Mouse (Mus musculus): Measurements from ENCODE around the gene Fam50a. TPM values are rescaled to one million over a fixed set of nuclear protein-coding genes. Genes with fewer than 3 reads are reported as not detected.
A peak's percentile ranks its signal among the peaks of the same experiment; 100 is the strongest.
"Not testable (repeated sequence)": the region's sequence is repeated elsewhere in the genome, so short reads cannot be mapped to it uniquely, and the experiment has no call there.

Gene Fam50a
- total and polyA plus RNA-seq, 2 experiments from 2014 or later = 9.4 to 57.2 TPM

DNA sequence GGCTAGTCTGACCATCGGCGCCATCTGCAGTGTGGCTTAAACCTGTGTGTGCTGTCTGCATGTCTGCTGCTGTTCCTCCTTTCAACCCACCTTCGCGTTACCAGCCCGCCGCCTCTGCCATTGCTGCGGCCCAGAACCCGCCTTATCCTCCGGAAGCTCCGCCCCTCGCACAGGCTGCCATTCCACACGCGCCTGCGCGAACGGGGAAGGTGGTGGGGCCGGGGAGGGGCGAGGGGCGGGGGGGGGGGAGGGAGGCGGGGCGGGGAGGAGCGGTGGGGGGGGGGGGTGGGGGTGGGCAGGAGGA is 40.6 kb downstream of the Fam50a start, which contains the start of gene Lage3:
Gene Lage3 (minus strand): TSS at position 152 of the 304 bp plus-strand sequence.
- H3K27me3 ChIP-seq (ENCODE audit: insufficient read depth, low read length) = no peaks in the 10 kb centered on the region
- 46% methylated on average over 13 of the region's 22 CpGs for WGBS

GRCm38 (mm10) chrX:74357069-74357468 is 44.2 kb downstream of the Fam50a start:
- not testable (repeated sequence) for H3K27me3 ChIP-seq (ENCODE audit: insufficient read depth, low read length); DNase-seq (ENCODE audit: low spot score)

More for the DNA sequence above, 40.6 kb downstream of the Fam50a start, which contains the start of gene Lage3:
- peak; percentile 86 for DNase-seq (ENCODE audit: low spot score)
- H3K4me1 ChIP-seq (ENCODE audit: insufficient read depth, low read length) = no peaks in the 10 kb centered on the region
- peak; percentile 92 for ATAC-seq (ENCODE audit: low FRiP score)
- H3K27ac ChIP-seq (ENCODE audit: low read depth, low read length) = peak within 1 kb of the TSS; percentile 63
- peak within 1 kb of the TSS; percentile 56 for H3K9ac ChIP-seq (replicated peaks; ENCODE audit: low read length, poor library complexity, severe bottlenecking)
- peak within 1 kb of the TSS; percentile 37 for H3K4me3 ChIP-seq (ENCODE audit: low read depth, low read length)
- H3K4me2 ChIP-seq (ENCODE audit: low read depth, low read length, poor library complexity, severe bottlenecking) = peak within 1 kb of the TSS; percentile 52
- H3K36me3 ChIP-seq (ENCODE audit: insufficient read depth, low read length) = no peaks in the 10 kb centered on the region
- H3K9me3 ChIP-seq (ENCODE audit: low read length) = no peaks in the 10 kb centered on the region
- no peak for TF ChIP-seq CTCF (IDR thresholded peaks at IDR 0.05)

DNA sequence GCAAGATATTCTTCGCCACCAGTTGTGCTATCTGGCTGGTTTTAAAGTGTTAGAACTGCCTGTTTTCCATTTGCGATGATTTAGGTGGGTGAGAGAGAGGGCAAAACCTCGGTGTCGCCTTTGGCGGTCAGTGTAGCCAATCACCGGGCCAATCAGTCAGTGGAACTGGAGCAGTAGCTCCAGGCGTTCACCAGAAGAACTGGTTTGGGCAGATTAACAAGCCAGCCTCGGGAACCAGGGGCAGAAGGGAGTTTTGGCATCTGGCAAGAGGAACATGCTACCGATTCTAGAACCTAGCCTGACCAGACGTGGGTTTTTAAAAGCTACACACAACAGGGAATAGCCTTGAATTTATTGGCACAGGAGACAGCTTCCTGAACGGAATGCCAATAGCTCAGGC is 46.3 kb downstream of the Fam50a start:
- no peaks in the 10 kb centered on the region for H3K9me3 ChIP-seq (ENCODE audit: low read length)
- no peaks in the 10 kb centered on the region for H3K27me3 ChIP-seq (ENCODE audit: insufficient read depth, low read length)
- no peak for DNase-seq (ENCODE audit: low spot score)
- no peaks in the 10 kb centered on the region for H3K36me3 ChIP-seq (ENCODE audit: insufficient read depth, low read length)
- no peaks in the 10 kb centered on the region for H3K4me1 ChIP-seq (ENCODE audit: insufficient read depth, low read length)
- WGBS = 59% methylated on average over 11 of the region's 11 CpGs
- TF ChIP-seq CTCF (IDR thresholded peaks at IDR 0.05) = no peak
- ATAC-seq (ENCODE audit: low FRiP score) = no peak
- no peak overlapping the region for H3K4me2 ChIP-seq (ENCODE audit: low read depth, low read length, poor library complexity, severe bottlenecking)
- no peak overlapping the region for H3K27ac ChIP-seq (ENCODE audit: low read depth, low read length)
- no peak overlapping the region for H3K9ac ChIP-seq (replicated peaks; ENCODE audit: low read length, poor library complexity, severe bottlenecking)
- H3K4me3 ChIP-seq (ENCODE audit: low read depth, low read length) = no peak overlapping the region

More at GRCm38 (mm10) chrX:74357069-74357468, 44.2 kb downstream of the Fam50a start:
- 100% methylated on average over 2 of the region's 3 CpGs for WGBS
- not testable (repeated sequence) for H3K4me2 ChIP-seq (ENCODE audit: low read depth, low read length, poor library complexity, severe bottlenecking); H3K27ac ChIP-seq (ENCODE audit: low read depth, low read length); ATAC-seq (ENCODE audit: low FRiP score); H3K36me3 ChIP-seq (ENCODE audit: insufficient read depth, low read length); H3K9me3 ChIP-seq (ENCODE audit: low read length); H3K4me1 ChIP-seq (ENCODE audit: insufficient read depth, low read length); H3K4me3 ChIP-seq (ENCODE audit: low read depth, low read length); H3K9ac ChIP-seq (replicated peaks; ENCODE audit: low read length, poor library complexity, severe bottlenecking)

GRCm38 (mm10) chrX:74367512-74367911 is 54.7 kb downstream of the Fam50a start:
- Histone ChIP-seq H3K27me3 (ENCODE audit: insufficient read depth, low read length) (no peaks in the 10 kb centered on the region), H3K4me3 (ENCODE audit: low read depth, low read length) (peak overlapping the region; percentile 51)

DNA sequence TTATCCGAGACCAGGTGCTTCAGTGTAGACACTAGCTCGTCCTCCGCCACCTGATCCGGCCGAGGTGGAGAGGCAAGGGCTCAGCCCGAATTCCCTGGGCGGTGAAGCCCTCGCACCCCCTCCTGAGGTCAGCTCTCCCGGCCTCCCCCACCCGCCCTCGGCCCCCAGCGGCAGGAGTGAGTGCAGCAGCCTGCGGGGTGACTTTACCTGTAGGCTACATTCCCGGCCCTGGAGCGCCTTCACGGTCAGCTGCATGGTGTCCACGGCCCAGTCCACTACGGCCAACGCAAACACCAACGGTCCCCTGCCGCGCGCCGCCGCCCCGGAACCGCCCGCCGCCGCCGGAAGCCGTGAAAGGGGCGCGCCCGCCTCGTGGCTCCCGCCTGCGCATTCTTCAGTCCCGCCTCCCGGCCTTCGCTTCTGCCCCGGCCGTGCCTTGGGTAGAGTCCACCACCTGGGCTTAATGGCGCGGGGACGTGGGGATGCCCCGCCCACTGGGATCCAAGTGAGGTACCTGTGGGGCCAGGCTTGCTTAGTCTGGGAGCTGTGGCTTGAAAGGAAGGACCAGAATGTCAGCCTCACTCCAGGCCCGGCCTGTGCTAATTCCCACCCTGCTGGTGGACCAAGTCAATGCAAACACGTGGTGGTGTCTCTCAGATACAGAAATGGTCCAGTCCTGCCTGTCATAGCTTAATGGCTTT is 55.5 kb downstream of the Fam50a start:
- TF ChIP-seq CTCF (IDR thresholded peaks at IDR 0.05) = peak; percentile 53
- Histone ChIP-seq H3K27ac (ENCODE audit: low read depth, low read length) (peak overlapping the region; percentile 83), H3K9me3 (ENCODE audit: low read length) (no peaks in the 10 kb centered on the region), H3K4me3 (ENCODE audit: low read depth, low read length) (peak overlapping the region; percentile 51), H3K4me1 (ENCODE audit: insufficient read depth, low read length) (peaks cover 5% of the 10 kb centered on the region; the same call in 1 of the 2 replicates), H3K27me3 (ENCODE audit: insufficient read depth, low read length) (no peaks in the 10 kb centered on the region), H3K9ac (replicated peaks; ENCODE audit: low read length, poor library complexity, severe bottlenecking) (peak overlapping the region; percentile 74), H3K4me2 (ENCODE audit: low read depth, low read length, poor library complexity, severe bottlenecking) (peak overlapping the region; percentile 55), H3K36me3 (ENCODE audit: insufficient read depth, low read length) (no peaks in the 10 kb centered on the region)
- ATAC-seq (ENCODE audit: low FRiP score) (peak; percentile 81), DNase-seq (ENCODE audit: low spot score) (peak; percentile 62)
- 22% methylated on average over 47 of the region's 49 CpGs for WGBS

More at GRCm38 (mm10) chrX:74367512-74367911, 54.7 kb downstream of the Fam50a start:
- Histone ChIP-seq H3K27ac (ENCODE audit: low read depth, low read length) (peak overlapping the region; percentile 83), H3K36me3 (ENCODE audit: insufficient read depth, low read length) (no peaks in the 10 kb centered on the region), H3K9me3 (ENCODE audit: low read length) (no peaks in the 10 kb centered on the region), H3K9ac (replicated peaks; ENCODE audit: low read length, poor library complexity, severe bottlenecking) (peak overlapping the region; percentile 74; the same call in 1 of the 2 replicates), H3K4me2 (ENCODE audit: low read depth, low read length, poor library complexity, severe bottlenecking) (peak overlapping the region; percentile 55), H3K4me1 (ENCODE audit: insufficient read depth, low read length) (peaks cover 5% of the 10 kb centered on the region; the same call in 1 of the 2 replicates)
- no peak for TF ChIP-seq CTCF (IDR thresholded peaks at IDR 0.05)
- no peak for ATAC-seq (ENCODE audit: low FRiP score)
- 70% methylated on average over 10 of the region's 10 CpGs for WGBS
- no peak for DNase-seq (ENCODE audit: low spot score)

Small RNAs within 50 kb of the gene (microRNA-seq; reads per million reads assigned to microRNA genes)
- gene Mir7091 (ENCODE audit: borderline number of aligned reads) (not detected), gene Mir7092 (ENCODE audit: borderline number of aligned reads) (not detected)

Other genes with a start within 250 kb of the Fam50a start
- not detected in 2 replicates for gene Opn1mw, start 185.6 kb upstream of the Fam50a start, total RNA-seq (2014; rRNA removed)
- not detected in 2 replicates for gene Opn1mw, start 185.6 kb upstream of the Fam50a start, polyA plus RNA-seq (2015; fragmentation: Nextera tagmentation; extraction: Ambion mirVana)
- 84.7 and 100 TPM in 2 replicates for gene Mecp2, start 177.7 kb upstream of the Fam50a start, total RNA-seq (2014; rRNA removed)
- gene Mecp2, start 177.7 kb upstream of the Fam50a start, polyA plus RNA-seq (2015; fragmentation: Nextera tagmentation; extraction: Ambion mirVana) = 10.6 and 12.3 TPM in 2 replicates
- gene Tex28, start 145.2 kb upstream of the Fam50a start, total RNA-seq (2014; rRNA removed) = not detected in 2 replicates
- gene Tex28, start 145.2 kb upstream of the Fam50a start, polyA plus RNA-seq (2015; fragmentation: Nextera tagmentation; extraction: Ambion mirVana) = not detected in 2 replicates
- gene Tktl1, start 135.8 kb upstream of the Fam50a start, total RNA-seq (2014; rRNA removed) = not detected in 2 replicates
- 0.06 TPM in 1 of 2 replicates, not detected in the other for gene Tktl1, start 135.8 kb upstream of the Fam50a start, polyA plus RNA-seq (2015; fragmentation: Nextera tagmentation; extraction: Ambion mirVana)
- gene Flna, start 63.2 kb upstream of the Fam50a start, total RNA-seq (2014; rRNA removed) = 219 and 282 TPM in 2 replicates
- 52.8 and 54.8 TPM in 2 replicates for gene Flna, start 63.2 kb upstream of the Fam50a start, polyA plus RNA-seq (2015; fragmentation: Nextera tagmentation; extraction: Ambion mirVana)
- 58.0 and 70.0 TPM in 2 replicates for gene Emd, start 58.3 kb upstream of the Fam50a start, total RNA-seq (2014; rRNA removed)
- gene Emd, start 58.3 kb upstream of the Fam50a start, polyA plus RNA-seq (2015; fragmentation: Nextera tagmentation; extraction: Ambion mirVana) = 16.3 and 18.2 TPM in 2 replicates
- gene Rpl10, start 42.2 kb upstream of the Fam50a start, total RNA-seq (2014; rRNA removed) = 2,035 and 2,080 TPM in 2 replicates
- 390 and 408 TPM in 2 replicates for gene Rpl10, start 42.2 kb upstream of the Fam50a start, polyA plus RNA-seq (2015; fragmentation: Nextera tagmentation; extraction: Ambion mirVana)
- 44.4 and 49.2 TPM in 2 replicates for gene Taz, start 31.1 kb upstream of the Fam50a start, total RNA-seq (2014; rRNA removed)
- 65.9 and 69.8 TPM in 2 replicates for gene Taz, start 31.1 kb upstream of the Fam50a start, polyA plus RNA-seq (2015; fragmentation: Nextera tagmentation; extraction: Ambion mirVana)
- 3.8 and 7.5 TPM in 2 replicates for gene Dnase1l1, start 30.7 kb upstream of the Fam50a start, total RNA-seq (2014; rRNA removed)
- gene Dnase1l1, start 30.7 kb upstream of the Fam50a start, polyA plus RNA-seq (2015; fragmentation: Nextera tagmentation; extraction: Ambion mirVana) = 3.0 and 3.3 TPM in 2 replicates
- gene Atp6ap1, start 15.9 kb upstream of the Fam50a start, total RNA-seq (2014; rRNA removed) = 307 and 359 TPM in 2 replicates
- gene Atp6ap1, start 15.9 kb upstream of the Fam50a start, polyA plus RNA-seq (2015; fragmentation: Nextera tagmentation; extraction: Ambion mirVana) = 371 and 388 TPM in 2 replicates
- 344 and 530 TPM in 2 replicates for gene Gdi1, start 8.0 kb upstream of the Fam50a start, total RNA-seq (2014; rRNA removed)
- 951 and 960 TPM in 2 replicates for gene Gdi1, start 8.0 kb upstream of the Fam50a start, polyA plus RNA-seq (2015; fragmentation: Nextera tagmentation; extraction: Ambion mirVana)
- 144 and 167 TPM in 2 replicates for gene Plxna3, start 16.0 kb downstream of the Fam50a start, total RNA-seq (2014; rRNA removed)
- gene Plxna3, start 16.0 kb downstream of the Fam50a start, polyA plus RNA-seq (2015; fragmentation: Nextera tagmentation; extraction: Ambion mirVana) = 28.6 and 28.9 TPM in 2 replicates
- 40.2 and 67.1 TPM in 2 replicates for gene Lage3, start 40.6 kb downstream of the Fam50a start, total RNA-seq (2014; rRNA removed)
- 62.0 and 65.8 TPM in 2 replicates for gene Lage3, start 40.6 kb downstream of the Fam50a start, polyA plus RNA-seq (2015; fragmentation: Nextera tagmentation; extraction: Ambion mirVana)
- gene Ubl4a, start 60.2 kb downstream of the Fam50a start, total RNA-seq (2014; rRNA removed) = 46.3 and 53.6 TPM in 2 replicates
- 67.1 and 75.0 TPM in 2 replicates for gene Ubl4a, start 60.2 kb downstream of the Fam50a start, polyA plus RNA-seq (2015; fragmentation: Nextera tagmentation; extraction: Ambion mirVana)
- 6.2 and 9.4 TPM in 2 replicates for gene Slc10a3, start 60.3 kb downstream of the Fam50a start, total RNA-seq (2014; rRNA removed)
- 6.1 and 6.9 TPM in 2 replicates for gene Slc10a3, start 60.3 kb downstream of the Fam50a start, polyA plus RNA-seq (2015; fragmentation: Nextera tagmentation; extraction: Ambion mirVana)
- 23.6 and 29.9 TPM in 2 replicates for gene Fam3a, start 80.2 kb downstream of the Fam50a start, total RNA-seq (2014; rRNA removed)
- gene Fam3a, start 80.2 kb downstream of the Fam50a start, polyA plus RNA-seq (2015; fragmentation: Nextera tagmentation; extraction: Ambion mirVana) = 31.2 and 33.4 TPM in 2 replicates
- gene Ikbkg, start 80.3 kb downstream of the Fam50a start, total RNA-seq (2014; rRNA removed) = 20.4 and 24.7 TPM in 2 replicates
- gene Ikbkg, start 80.3 kb downstream of the Fam50a start, polyA plus RNA-seq (2015; fragmentation: Nextera tagmentation; extraction: Ambion mirVana) = 11.5 and 12.4 TPM in 2 replicates
- gene G6pdx, start 116.2 kb downstream of the Fam50a start, total RNA-seq (2014; rRNA removed) = 51.3 and 55.6 TPM in 2 replicates
- gene G6pdx, start 116.2 kb downstream of the Fam50a start, polyA plus RNA-seq (2015; fragmentation: Nextera tagmentation; extraction: Ambion mirVana) = 40.2 and 41.8 TPM in 2 replicates
- not detected in 2 replicates for gene Gm6880, start 168.4 kb downstream of the Fam50a start, total RNA-seq (2014; rRNA removed)
- gene Gm6880, start 168.4 kb downstream of the Fam50a start, polyA plus RNA-seq (2015; fragmentation: Nextera tagmentation; extraction: Ambion mirVana) = 0.28 TPM in 1 of 2 replicates, not detected in the other

Data from midbrain, postnatal 0 days (tissue).